Mouse (Mus musculus) small intestine, adult 2 months (tissue): ENCODE measurements around the gene Cox15.

Source experiments
- CTCF ChIP-seq: fragments of 200-500 bp; IDR thresholded peaks from 2 replicates; pipeline ENCODE4 v1.5.1; 2012; ENCODE audit warnings: low read depth, mild to moderate bottlenecking, control low read depth, inconsistent platforms, low read length, moderate library complexity, mixed read lengths; ENCODE audit not compliant: insufficient replicate concordance, insufficient read length; ENCODE audit errors: extremely low read depth
- POLR2A ChIP-seq: fragments of 200-500 bp; IDR thresholded peaks from 2 replicates; pipeline ENCODE4 v1.6.1; 2012; ENCODE audit warnings: low read depth, mild to moderate bottlenecking, control low read depth, inconsistent platforms, low read length, moderate library complexity

DNA sequence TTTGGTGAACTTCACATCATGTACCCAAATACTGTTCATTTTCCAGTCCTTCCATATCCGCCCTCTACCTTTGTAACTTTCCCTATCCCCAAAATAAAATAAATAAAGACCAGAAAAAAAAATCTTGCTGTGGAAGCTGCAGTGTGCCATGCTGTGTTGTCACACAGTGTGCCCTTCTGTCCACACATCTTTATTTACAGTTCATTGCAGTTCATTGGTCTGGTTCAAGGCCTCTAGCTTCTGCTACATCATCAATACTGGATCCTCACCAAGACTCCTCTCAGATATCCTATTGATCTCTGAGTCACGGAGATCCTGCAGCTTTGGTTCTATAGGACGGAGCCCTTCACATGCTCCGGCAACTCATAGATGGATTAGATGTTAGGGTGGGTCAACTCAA, 39.7 kb upstream of the Cox15 start:
- TF ChIP-seq CTCF, result no peak
- TF ChIP-seq POLR2A, result no peak
